Mouse (Mus musculus) frontal cortex, postnatal 10 days (tissue): ENCODE measurements at regions not wholly inside any gene's neighbourhood (a gene's known extent, or its start where the extent isn't known, plus 50 kb on each side); places are given as distances from the start of the nearest gene placed in this dataset.

ENCODE experiments used
- DNase-seq, 2 experiments: peaks; one replicate each; pipeline ENCODE4 v3.0.0; 2022; ENCODE audit warnings: low spot score in 2 of 2, mixed read lengths in 1 of 2

DNA sequence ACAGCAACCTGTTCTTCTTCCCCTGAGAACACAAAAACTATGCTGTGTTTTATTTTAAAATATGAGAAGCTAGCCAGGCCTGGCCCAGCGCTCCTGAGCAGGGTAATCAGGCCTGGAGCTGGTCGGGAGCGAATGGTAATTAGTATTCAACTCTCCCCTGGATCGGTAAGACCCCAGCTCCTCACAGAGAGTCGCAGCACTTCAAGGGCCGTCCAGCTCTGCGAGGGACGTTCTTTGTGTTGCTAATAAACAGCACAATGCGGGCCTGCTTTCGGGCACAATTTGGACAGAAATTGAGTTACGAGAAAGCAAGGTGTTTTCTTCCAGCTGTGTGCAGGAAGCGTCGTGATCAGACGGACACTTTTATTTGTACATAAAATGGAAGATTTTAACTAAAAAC is 69.5 kb upstream of the Spaca7 start:
- DNase-seq, result no peak

DNA sequence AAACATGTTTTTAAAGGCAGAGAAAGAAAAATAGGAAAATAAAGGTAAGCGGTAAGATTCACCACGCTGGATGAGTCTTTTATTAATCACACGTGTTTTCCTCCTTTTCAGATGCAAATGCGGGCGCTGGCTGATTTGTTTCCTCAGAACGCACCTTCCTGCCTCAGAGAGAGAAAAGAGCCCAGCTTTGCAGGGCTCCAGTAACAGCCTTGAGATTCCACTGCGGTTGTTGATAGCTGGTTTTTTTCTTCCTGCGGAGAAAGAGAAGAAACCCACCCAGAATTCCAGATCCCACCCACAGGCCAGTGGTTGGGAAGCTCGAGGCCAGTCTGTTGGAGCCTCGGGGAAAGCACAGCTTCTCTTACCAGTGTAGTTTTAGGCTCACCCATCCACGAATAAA is 68.6 kb upstream of the Spaca7 start:
- no peak for DNase-seq

DNA sequence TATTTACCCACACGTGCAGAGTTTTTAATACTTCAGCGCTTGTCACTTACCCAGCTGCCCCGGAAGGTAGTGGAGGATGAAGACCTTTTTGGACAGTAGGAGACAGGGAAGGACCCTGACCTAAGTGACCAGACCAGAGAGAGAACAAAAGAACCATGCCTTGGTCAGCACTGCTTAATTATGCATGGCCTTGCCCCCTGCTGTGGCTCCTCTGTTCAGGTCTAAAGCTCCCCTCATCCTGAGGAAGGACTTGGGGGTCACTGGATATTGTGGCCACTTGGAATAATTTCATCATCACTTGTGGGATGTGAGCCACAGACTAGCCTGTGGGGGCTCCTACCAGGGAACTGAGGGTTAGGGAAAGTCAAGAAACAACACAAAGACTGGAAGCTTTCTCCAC is 68.1 kb upstream of the Spaca7 start:
- DNase-seq, result no peak

DNA sequence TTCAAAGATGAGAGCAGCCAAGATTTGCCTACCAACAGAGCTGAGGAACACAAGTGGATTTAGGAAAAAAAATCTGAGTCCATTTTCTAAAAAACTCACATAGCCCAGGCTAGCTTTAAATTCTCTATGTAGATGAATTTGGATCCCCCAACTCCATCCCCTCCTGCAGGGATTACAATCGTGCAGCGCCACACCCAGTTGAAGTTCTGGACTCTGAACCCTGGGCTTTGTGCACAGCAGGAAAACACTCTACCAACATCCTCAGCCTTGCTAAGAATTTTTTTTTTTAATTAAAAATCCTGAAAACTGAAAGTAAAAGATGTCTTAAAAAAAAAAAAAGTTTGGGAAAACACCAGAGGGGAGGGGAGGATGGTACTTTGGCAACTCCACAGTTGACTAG is 62.6 kb upstream of the Spaca7 start:
- DNase-seq, result no peak

DNA sequence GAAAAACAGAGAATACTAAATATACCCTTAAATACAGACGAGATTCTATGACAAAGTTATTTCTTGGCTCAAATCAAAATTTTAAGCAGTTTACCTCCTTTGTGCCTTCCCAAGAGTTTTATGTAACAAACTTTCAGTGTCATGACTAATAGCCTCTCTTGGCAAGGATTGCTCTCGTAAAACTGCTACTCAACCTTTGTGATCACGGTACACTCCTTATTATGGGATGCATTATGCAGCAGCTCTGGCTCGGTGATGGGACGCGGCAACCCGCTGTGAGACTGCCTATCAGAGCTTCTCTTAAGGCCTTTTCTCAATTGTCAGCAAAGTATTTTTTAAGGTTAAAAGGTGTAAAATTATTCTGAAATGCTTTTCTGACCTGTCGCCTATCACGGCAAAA is 59.8 kb upstream of the Spaca7 start:
- DNase-seq, result no peak

DNA sequence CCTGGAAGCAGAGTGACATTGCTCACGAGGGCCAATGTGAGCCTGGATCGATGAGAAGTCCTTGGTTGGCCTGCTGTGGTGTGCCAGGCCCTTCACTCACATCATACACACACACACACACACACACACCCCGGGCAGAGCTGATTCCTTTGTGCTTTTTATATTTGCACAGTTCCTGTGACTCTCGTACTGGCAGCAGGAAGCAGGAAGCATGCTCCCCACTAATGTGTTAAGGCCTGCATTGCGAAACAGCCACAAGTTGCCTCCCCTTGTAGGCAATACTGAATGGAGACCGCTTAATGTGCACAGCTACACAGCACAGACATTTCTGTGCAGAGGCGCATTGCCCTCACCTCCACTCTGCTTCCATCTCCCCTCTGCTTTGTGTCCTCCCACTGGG is 58.7 kb upstream of the Spaca7 start:
- DNase-seq, result no peak

DNA sequence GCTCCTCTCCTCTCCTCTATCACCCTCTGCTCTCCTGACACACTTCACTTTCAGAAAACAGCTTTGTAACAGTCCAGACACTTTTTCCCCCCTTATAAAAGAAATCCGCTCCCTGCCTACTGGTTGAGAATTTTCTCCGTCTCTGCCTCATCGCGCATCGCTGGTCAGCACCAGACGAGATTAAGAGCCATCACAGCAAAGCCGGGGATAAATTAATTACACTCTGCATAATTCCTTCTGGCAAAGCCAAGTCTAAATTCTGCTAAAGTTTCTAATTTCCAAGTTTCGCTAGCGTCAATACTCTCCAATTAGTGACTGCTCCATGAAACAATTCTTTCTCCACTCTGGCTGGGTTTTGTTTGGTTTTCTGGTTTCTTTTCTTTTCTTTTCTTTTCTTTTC is 51.2 kb upstream of the Spaca7 start:
- no peak for DNase-seq
